Mouse (Mus musculus): ENCODE measurements around the gene Rtn4rl1.

DNA sequence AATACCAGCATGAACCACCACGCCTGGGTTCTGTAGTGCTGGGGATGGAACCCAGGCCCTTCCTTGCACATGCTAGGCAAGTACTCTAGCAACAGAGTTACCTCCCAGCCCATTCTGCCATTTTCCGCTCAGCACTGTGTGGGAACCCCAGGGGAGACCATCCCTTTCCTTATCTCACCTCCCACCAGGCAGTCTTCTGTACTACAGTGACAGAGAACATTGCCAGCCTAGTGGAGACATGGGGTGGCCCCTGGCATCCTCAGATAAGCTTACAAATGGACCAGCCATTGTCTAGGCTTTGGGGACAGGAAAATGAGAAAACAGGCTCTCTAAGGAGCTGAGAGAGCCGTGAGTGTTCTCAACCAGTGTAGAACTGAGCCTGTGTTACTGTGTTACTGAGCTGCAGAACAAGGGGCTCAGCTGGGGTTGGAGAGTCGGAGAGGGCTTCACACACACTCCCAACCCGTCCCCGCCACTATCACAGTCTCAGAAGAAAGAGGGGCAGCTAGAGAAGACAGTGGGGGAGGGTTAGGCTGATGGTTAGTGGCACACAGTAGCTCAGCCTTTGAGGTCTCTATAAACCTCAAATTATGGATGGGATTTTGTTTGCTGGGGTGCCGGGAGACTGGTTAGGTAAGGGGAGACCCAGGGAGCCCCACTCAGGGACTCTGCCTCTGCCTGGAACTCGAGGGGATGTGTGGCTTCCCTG is 76.8 kb downstream of the Rtn4rl1 start:
- TF ChIP-seq POLR2A (IDR thresholded peaks at IDR 0.05; ENCODE audit: insufficient read depth, low read length) (no peak), CTCF (IDR thresholded peaks at IDR 0.05; ENCODE audit: low read depth, low read length) (no peak), EP300 (IDR thresholded peaks at IDR 0.05; ENCODE audit: insufficient read depth, low read depth, low read length) (no peak)
